Mouse (Mus musculus) bone marrow, adult 2 months (tissue): ENCODE results near the gene Sun2. TPM values are rescaled to one million over a fixed set of nuclear protein-coding genes. Genes with fewer than 3 reads are reported as not detected.

Source experiments
- H3K27ac ChIP-seq: fragments of 200-500 bp; 2 replicates; pipeline ENCODE4 v1.5.1; 2012; ENCODE audit warnings: low read depth, mild to moderate bottlenecking, control low read depth, inconsistent platforms, low read length; ENCODE audit not compliant: control insufficient read depth, poor library complexity, insufficient read depth
- H3K4me1 ChIP-seq: fragments of 200-500 bp; 2 replicates; pipeline ENCODE4 v1.6.1; 2011; ENCODE audit warnings: low read length; ENCODE audit not compliant: control insufficient read depth, insufficient read depth
- H3K4me3 ChIP-seq: fragments of 200-500 bp; replicated peaks from 2 replicates; pipeline ENCODE3; 2011; ENCODE audit warnings: mild to moderate bottlenecking, low read depth, low read length, control low read depth; ENCODE audit not compliant: control insufficient read depth
- CTCF ChIP-seq: fragments of 200-500 bp; IDR thresholded peaks from 2 replicates; pipeline ENCODE4 v1.5.1; 2011; ENCODE audit warnings: low read length, control low read depth; ENCODE audit not compliant: control insufficient read depth, insufficient read depth
- POLR2A ChIP-seq: fragments of 200-500 bp; IDR thresholded peaks from 2 replicates; pipeline ENCODE4 v1.6.1; 2011; ENCODE audit warnings: low read depth, mild to moderate bottlenecking, control low read depth, low read length, borderline replicate concordance; ENCODE audit not compliant: control insufficient read depth
- WGBS: fragments of 180-500 bp; shearing (Covaris S2); methylation state at CpG from one replicate; pipeline ENCODE4 v1.1.7; 2018; 5-methylcytosine and 5-hydroxymethylcytosine counted together
- polyA plus RNA-seq: library from polyadenylated mRNA; stranded (reverse); fragments of >200 nt; gene quantifications from 2 replicates; pipeline ENCODE4 v1.2.4, GENCODE M21; 2011; ENCODE audit warnings: low replicate concordance; ENCODE audit not compliant: missing spikeins, insufficient read depth, insufficient read length

The Sun2 gene
- polyA plus RNA-seq, 1 experiment = 147 TPM

DNA sequence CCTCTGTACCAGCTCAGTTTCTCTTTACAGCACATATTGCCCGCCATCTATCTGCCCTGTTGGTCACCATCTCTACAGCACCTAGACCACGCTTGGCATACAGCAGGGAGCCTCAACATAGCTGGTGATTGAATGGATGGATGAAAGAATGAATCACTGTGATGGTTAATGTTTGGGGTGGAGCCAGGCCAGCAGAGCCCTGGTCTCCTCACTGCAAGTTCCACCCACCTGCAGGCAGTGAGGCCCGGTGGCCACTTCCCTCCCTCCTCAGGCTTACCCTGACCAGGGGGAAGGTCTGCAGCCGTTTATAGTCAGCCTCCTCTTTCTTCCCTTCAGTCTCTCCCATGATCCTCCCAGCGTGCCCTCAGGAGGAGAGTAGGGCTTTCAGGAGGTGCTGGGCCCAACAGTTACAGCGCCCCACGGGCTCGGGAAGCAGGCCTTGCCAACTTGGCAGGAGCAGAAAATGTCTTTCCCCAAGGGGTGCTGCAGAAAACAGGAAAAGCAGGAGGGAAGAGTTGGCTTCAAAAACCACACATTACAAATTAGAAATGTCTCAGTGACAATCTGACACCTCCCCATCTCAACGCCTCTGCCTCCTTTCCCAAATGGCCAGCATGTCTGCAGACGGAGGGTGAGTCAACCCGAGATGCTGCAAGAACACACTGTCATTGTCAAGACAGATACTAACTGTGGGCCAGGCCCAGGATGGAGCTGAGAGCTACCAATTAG, 22.4 kb upstream of the Sun2 start:
- Histone ChIP-seq H3K27ac (no peak overlapping the region), H3K4me3 (no peak overlapping the region), H3K4me1 (no peaks in the 10 kb centered on the region; the same call in 1 of the 2 replicates)
- no peak for TF ChIP-seq CTCF
- no peak for TF ChIP-seq POLR2A
- 78% methylated on average over 11 of the region's 11 CpGs for WGBS

DNA sequence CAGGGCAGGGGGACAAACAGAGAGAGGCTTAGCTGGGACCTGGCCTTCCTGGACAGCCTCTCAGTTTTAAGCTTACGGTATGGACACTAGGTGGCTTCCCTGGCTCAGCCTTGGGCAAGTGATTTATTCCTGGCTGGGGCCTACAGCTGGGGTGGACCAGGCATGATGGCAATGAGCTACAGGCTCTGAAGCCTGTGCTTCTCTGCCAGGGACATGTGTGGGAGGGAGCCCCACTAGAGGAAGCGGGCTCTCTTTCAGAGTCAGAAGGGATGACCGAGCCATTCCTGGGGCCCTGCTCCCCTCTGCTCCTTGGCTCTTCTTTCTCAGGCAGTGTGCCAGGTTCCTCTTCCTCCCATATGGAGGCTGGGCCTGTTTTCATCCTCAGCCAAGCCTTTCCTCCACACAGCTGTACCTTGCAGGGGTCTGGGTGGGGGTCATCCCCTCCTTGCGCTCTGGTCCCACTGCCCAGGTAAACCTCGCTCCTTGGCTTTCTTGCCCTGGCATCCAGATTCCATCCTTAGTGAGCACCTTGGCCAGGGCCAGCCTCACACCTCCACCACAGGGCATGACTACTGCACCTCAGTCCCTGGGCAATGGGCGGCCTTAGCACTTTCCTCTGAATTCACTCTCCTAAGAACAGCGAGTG, 21.4 kb upstream of the Sun2 start:
- no peak overlapping the region for H3K4me3 ChIP-seq
- TF ChIP-seq POLR2A (no peak), CTCF (no peak)
- 81% methylated on average over 7 of the region's 7 CpGs for WGBS
- no peak overlapping the region for H3K27ac ChIP-seq
- H3K4me1 ChIP-seq = no peaks in the 10 kb centered on the region; the same call in 1 of the 2 replicates

DNA sequence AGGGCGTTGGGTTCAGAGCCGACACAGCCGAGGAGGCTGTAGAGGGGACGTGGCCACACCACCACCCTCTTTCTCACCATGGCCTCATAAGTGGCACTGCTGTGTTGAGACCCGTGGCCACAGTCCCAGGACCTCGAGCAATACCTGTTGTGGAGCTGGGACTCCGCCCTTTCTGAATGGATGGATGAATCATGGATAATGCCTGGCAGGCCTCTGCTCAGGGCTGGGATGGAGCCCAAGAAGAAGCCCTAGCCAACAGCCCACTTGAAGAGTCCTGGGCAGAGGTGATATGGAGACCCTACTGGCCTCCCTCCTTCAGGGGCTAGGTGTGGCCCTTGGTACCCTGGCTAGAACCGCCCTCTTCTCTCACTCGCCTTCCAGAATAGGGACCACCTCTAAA, 20.7 kb upstream of the Sun2 start:
- no peak overlapping the region for H3K27ac ChIP-seq
- H3K4me1 ChIP-seq = no peaks in the 10 kb centered on the region; the same call in 1 of the 2 replicates
- no peak overlapping the region for H3K4me3 ChIP-seq
- WGBS = 89% methylated on average over 9 of the region's 9 CpGs
- TF ChIP-seq POLR2A (no peak), CTCF (no peak)

DNA sequence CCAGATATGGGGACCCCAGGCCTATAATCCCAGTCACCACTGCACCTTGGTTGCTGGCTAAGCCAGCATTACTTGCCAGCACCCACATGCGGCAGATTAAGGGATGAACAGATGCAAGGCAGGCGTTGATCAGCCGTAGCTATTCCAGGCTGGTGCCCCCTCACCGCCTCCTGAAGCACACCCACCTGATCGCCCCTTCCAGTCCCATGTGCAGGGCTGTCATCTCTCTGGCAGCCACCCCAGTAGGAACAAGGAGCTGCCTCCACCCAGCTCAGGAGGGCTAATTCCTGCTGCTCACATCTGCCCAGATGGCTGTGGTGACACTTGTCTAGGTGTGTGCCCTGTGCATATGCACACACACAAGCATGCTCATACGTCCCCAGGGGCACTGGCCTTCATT, 18.6 kb upstream of the Sun2 start:
- Histone ChIP-seq H3K27ac (no peak overlapping the region), H3K4me3 (no peak overlapping the region), H3K4me1 (peaks cover 8% of the 10 kb centered on the region)
- no peak for TF ChIP-seq POLR2A
- no peak for TF ChIP-seq CTCF
- 90% methylated on average over 6 of the region's 6 CpGs for WGBS

DNA sequence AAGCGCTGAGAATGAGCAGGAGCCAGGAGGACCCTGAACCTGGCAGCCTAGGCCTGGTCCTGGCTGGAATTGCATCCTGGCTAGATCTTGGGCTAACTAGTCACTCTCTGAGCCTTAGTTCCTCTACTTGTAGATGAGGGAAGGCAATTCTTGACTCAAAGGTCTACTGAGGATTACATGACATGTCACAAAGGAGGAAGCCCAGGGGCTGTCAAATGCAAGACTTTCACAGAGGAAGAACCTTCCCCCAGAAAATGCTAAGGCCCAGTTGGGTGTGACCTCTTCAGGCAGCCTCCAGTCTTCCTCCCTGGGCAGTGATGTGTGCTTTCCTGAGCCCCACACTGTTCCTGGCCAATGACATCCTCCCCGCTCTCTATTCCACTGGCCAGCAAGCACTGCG, 14.8 kb upstream of the Sun2 start:
- 58% methylated on average over 3 of the region's 3 CpGs for WGBS
- Histone ChIP-seq H3K4me3 (no peak overlapping the region), H3K27ac (peak overlapping the region; percentile 75), H3K4me1 (peaks cover 11% of the 10 kb centered on the region)
- TF ChIP-seq CTCF = no peak
- TF ChIP-seq POLR2A = no peak

DNA sequence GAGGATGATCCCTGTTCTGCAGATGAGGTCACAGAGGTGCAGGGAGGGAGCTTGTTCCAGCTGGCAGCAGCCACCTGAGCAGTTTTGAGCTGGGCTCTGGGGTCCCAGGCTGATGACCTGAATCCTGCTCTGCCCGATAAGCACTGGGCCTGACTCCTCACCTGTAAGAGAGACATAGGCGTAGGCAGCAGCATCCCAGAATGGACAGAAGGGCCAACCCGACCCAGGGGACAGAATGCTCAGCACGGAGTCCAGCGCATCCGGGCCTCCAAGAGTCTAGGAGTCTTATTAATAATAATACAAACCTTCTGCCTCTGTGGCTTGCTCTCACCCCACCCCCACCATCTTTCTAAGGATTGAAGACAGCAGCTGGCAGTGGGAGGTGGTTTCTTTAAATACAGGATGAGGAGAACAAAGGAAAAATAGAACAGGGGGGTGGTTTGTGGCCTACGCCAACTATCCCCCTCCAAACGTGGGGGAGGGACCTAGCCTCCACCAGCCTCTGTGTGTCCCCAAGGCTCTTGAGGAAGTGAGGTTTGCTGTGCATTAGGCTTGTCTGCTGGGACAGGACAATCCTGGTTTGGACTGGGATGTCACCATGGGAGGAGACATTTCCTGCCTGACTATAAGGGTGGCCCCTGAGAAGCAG, 13.8 kb upstream of the Sun2 start:
- peaks cover 11% of the 10 kb centered on the region for H3K4me1 ChIP-seq
- TF ChIP-seq CTCF = no peak
- no peak for TF ChIP-seq POLR2A
- no peak overlapping the region for H3K27ac ChIP-seq
- H3K4me3 ChIP-seq = no peak overlapping the region
- WGBS = 71% methylated on average over 8 of the region's 8 CpGs

DNA sequence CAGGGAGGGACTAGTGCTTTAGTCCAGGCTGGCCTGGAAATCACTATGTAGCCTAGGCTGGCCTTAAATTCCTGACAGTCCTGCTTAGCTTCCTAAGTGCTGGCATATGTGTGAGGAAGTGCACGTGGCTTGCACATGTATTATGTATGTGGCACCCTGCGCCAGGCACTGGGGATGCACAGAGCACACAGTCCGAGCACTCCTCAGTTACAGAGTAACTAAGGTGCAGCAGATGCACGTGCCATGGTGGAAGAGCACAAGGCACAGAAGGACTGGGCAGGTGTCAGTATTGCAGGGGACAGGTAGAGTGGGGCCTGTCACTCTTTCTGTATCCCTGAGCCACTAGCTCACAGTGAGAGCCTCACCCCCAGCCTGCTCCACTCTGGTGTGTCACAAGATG, 12.8 kb upstream of the Sun2 start:
- 70% methylated on average over 4 of the region's 4 CpGs for WGBS
- TF ChIP-seq CTCF (no peak), POLR2A (no peak)
- peaks cover 11% of the 10 kb centered on the region for H3K4me1 ChIP-seq
- no peak overlapping the region for H3K27ac ChIP-seq
- H3K4me3 ChIP-seq = no peak overlapping the region

DNA sequence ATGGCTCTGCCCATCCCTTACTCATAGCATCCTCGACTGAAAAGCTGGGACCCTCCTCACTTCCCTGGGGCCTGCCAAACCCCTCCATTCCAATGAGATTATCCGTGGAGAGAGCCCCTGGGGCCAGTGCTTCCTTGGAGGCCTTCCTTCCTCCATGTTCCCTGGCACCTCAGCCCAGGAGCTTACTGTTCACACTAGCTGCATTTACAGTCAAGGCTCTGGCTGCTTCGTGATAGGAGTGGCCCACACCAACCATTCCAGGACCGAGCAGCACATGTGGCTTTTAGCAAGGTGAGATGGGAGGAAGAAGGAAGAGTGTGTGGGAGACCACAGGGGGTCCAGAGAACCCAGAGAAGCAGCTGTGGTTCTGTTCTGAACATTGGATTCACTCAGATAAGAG, 11.5 kb upstream of the Sun2 start:
- WGBS = 76% methylated on average over 4 of the region's 4 CpGs
- Histone ChIP-seq H3K4me1 (peaks cover 13% of the 10 kb centered on the region), H3K4me3 (no peak overlapping the region), H3K27ac (no peak overlapping the region)
- no peak for TF ChIP-seq POLR2A
- TF ChIP-seq CTCF = no peak

DNA sequence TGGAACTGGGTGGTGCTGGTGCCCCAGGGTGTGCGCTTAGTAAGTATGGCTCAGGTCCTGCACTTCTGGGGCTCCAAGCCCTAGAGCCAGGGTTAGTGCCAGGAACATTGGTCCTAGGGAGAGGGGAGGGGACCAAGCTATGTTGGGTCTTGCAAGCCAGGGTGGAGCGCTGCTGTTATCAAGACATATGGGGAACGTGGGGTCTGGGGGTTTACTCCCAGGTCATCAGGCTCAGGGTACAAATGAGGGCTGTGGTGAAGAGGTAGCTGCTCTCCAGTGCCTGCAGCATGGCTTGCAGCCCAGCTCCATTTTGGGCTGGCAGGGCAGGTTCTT, 11.1 kb upstream of the Sun2 start:
- WGBS = 91% methylated on average over 3 of the region's 3 CpGs
- no peak overlapping the region for H3K4me3 ChIP-seq
- no peak overlapping the region for H3K27ac ChIP-seq
- peaks cover 13% of the 10 kb centered on the region for H3K4me1 ChIP-seq
- no peak for TF ChIP-seq CTCF
- no peak for TF ChIP-seq POLR2A
